Mouse (Mus musculus) hindbrain, embryonic 11.5 days (tissue): Measurements from ENCODE around the gene Trpm3. TPM values are rescaled to one million over a fixed set of nuclear protein-coding genes. Genes with fewer than 3 reads are reported as not detected.
A peak's percentile ranks its signal among the peaks of the same experiment; 100 is the strongest.

ENCODE experiments used
- ATAC-seq: fragments of 200-750 bp; cut with Nextera tagmentation; 2 replicates; pipeline ENCODE4 v1.8.0; 2017; ENCODE audit warnings: mild to moderate bottlenecking, moderate TSS enrichment, moderate library complexity; ENCODE audit not compliant: low FRiP score
- DNase-seq: peaks from one replicate; pipeline ENCODE4 v3.0.0-alpha.2; 2015; ENCODE audit warnings: low spot score
- H3K27ac ChIP-seq: fragments of 300-500 bp; sonication (generic); 2 replicates; pipeline ENCODE4 v1.5.1; 2014; ENCODE audit warnings: mild to moderate bottlenecking, low read depth, low read length
- H3K27me3 ChIP-seq: fragments of 300-500 bp; sonication (generic); 2 replicates; pipeline ENCODE4 v1.6.1; 2014; ENCODE audit warnings: mild to moderate bottlenecking, low read length, moderate library complexity, mixed read lengths; ENCODE audit not compliant: control insufficient read depth, insufficient read depth
- H3K36me3 ChIP-seq: fragments of 300-500 bp; sonication (generic); 2 replicates; pipeline ENCODE4 v1.6.1; 2014; ENCODE audit warnings: mild to moderate bottlenecking, low read length, moderate library complexity, mixed read lengths; ENCODE audit not compliant: control insufficient read depth, insufficient read depth
- H3K4me1 ChIP-seq: fragments of 300-500 bp; sonication (generic); replicated peaks from 2 replicates; pipeline ENCODE4 v1.6.1; 2014; ENCODE audit warnings: low read length, mixed read lengths; ENCODE audit not compliant: control insufficient read depth, insufficient read depth
- H3K4me2 ChIP-seq: fragments of 300-500 bp; sonication (generic); replicated peaks from 2 replicates; pipeline ENCODE4 v1.6.1; 2014; ENCODE audit warnings: mild to moderate bottlenecking, low read depth, low read length
- H3K4me3 ChIP-seq: fragments of 300-500 bp; sonication (generic); 2 replicates; pipeline ENCODE4 v1.5.1; 2014; ENCODE audit warnings: low read depth, low read length
- H3K9ac ChIP-seq: fragments of 300-500 bp; sonication (generic); 2 replicates; pipeline ENCODE4 v1.6.1; 2014; ENCODE audit warnings: low read depth, low read length
- H3K9me3 ChIP-seq: fragments of 300-500 bp; sonication (generic); 2 replicates; pipeline ENCODE4 v1.6.1; 2016; ENCODE audit warnings: low read length; ENCODE audit not compliant: control insufficient read depth
- WGBS: fragments of 180-500 bp; shearing (Covaris S2); extraction: QIAGEN DNeasy Blood & Tissue Kit; methylation state at CpG from one replicate; pipeline ENCODE4 v1.1.7; 2014; 5-methylcytosine and 5-hydroxymethylcytosine counted together
- polyA plus RNA-seq: library from polyadenylated mRNA; unstranded; fragments of >200 nt; fragmentation: Nextera tagmentation; extraction: Ambion mirVana; gene quantifications from 2 replicates; pipeline ENCODE4 v1.2.1, GENCODE M21; 2014

The Trpm3 gene
- polyA plus RNA-seq, 1 experiment from 2014 or later = 16.6 TPM

- H3K4me2 ChIP-seq = no peak overlapping the region
- no peak overlapping the region for H3K27ac ChIP-seq
- H3K4me1 ChIP-seq = no peaks in the 10 kb centered on the region
- whole genome bisulfite sequencing = 92% methylated on average over 6 of the region's 6 CpGs
- no peaks in the 10 kb centered on the region for H3K27me3 ChIP-seq
- H3K9me3 ChIP-seq = no peaks in the 10 kb centered on the region
- H3K4me3 ChIP-seq = no peak overlapping the region
- no peaks in the 10 kb centered on the region for H3K36me3 ChIP-seq
- ATAC-seq (no peak), DNase-seq (no peak)
- H3K9ac ChIP-seq = no peak overlapping the region
Observed at GRCm38 (mm10) chr19:22615367-22615766, 476.5 kb downstream of the Trpm3 start.

GRCm38 (mm10) chr19:22624801-22625513, 486.1 kb downstream of the Trpm3 start:
- Histone ChIP-seq H3K9ac (no peak overlapping the region), H3K27me3 (no peaks in the 10 kb centered on the region), H3K4me1 (no peaks in the 10 kb centered on the region), H3K36me3 (no peaks in the 10 kb centered on the region), H3K9me3 (no peaks in the 10 kb centered on the region), H3K27ac (no peak overlapping the region), H3K4me2 (no peak overlapping the region), H3K4me3 (no peak overlapping the region)
- DNase-seq = no peak
- no peak for ATAC-seq
- WGBS = 85% methylated on average over 3 of the region's 3 CpGs

- DNase-seq (no peak), ATAC-seq (no peak)
- H3K9me3 ChIP-seq = no peaks in the 10 kb centered on the region
- H3K4me3 ChIP-seq = no peak overlapping the region
- H3K27ac ChIP-seq = no peak overlapping the region
- no peak overlapping the region for H3K9ac ChIP-seq
- H3K27me3 ChIP-seq = no peaks in the 10 kb centered on the region
- no peak overlapping the region for H3K4me2 ChIP-seq
- no peaks in the 10 kb centered on the region for H3K4me1 ChIP-seq
- H3K36me3 ChIP-seq = no peaks in the 10 kb centered on the region
- 80% methylated on average over 3 of the region's 3 CpGs for WGBS
Observed at GRCm38 (mm10) chr19:22628878-22629277, 490.0 kb downstream of the Trpm3 start.

GRCm38 (mm10) chr19:22631316-22631715, 492.5 kb downstream of the Trpm3 start:
- Histone ChIP-seq H3K36me3 (no peaks in the 10 kb centered on the region), H3K4me2 (no peak overlapping the region), H3K4me3 (no peak overlapping the region), H3K27ac (no peak overlapping the region), H3K9me3 (no peaks in the 10 kb centered on the region), H3K9ac (no peak overlapping the region), H3K4me1 (no peaks in the 10 kb centered on the region), H3K27me3 (no peaks in the 10 kb centered on the region)
- WGBS = 82% methylated on average over 6 of the region's 6 CpGs
- ATAC-seq (no peak), DNase-seq (peak; percentile 26)

DNA sequence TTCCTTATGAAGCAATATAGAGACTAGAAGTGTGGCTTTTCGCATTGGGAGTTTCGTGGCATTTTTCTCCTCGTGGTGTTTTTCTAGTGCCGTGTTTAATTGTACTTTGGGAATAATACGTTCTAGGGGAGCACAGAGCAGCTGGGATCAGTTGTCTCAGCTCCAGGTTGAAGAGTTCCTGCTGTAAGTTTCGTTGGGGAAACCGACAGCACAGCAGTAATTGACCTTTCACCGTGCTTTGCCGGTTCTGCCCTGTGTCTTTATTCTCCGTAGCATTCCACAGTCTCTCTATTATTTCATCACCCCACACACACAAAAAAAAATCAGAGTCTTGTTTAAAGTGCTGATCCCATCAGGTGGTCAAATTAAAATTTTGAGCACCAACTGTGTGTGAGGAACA, 496.8 kb downstream of the Trpm3 start:
- Histone ChIP-seq H3K9me3 (no peaks in the 10 kb centered on the region), H3K9ac (no peak overlapping the region), H3K27me3 (no peaks in the 10 kb centered on the region), H3K36me3 (no peaks in the 10 kb centered on the region), H3K4me3 (no peak overlapping the region), H3K27ac (no peak overlapping the region), H3K4me1 (no peaks in the 10 kb centered on the region), H3K4me2 (no peak overlapping the region)
- 27% methylated on average over 10 of the region's 10 CpGs for WGBS
- DNase-seq (peak; percentile 11), ATAC-seq (no peak)

GRCm38 (mm10) chr19:22637786-22638185, 498.9 kb downstream of the Trpm3 start:
- no peak for ATAC-seq
- no peak overlapping the region for H3K4me3 ChIP-seq

DNA sequence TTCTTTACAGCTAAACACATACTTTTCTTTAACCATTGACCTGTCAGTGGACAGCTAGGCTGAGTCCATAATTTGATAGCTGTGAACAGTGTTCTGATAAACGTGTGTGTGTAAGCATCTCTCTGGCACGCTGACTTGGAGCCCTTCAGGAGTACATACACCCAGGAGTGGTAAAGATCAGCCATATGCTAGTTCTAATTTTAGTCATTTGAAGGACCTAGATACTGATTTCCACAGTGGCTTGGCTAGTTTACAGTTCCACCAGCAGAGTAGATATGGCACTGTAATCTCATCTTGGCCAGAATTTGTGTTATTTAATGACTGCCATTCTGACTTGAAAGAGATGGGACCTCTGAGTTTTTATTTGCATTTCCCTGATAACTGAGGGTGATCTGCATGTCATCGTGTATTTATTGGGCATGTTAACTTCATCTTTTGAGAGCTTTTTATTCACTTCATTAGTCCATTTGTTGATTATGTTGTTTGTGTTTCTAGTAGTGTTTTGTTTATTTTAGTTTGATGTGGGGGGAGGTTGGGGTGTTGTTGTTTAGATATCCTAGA, 499.6 kb downstream of the Trpm3 start:
- Histone ChIP-seq H3K36me3 (no peaks in the 10 kb centered on the region), H3K9me3 (no peaks in the 10 kb centered on the region), H3K27me3 (no peaks in the 10 kb centered on the region), H3K4me3 (no peak overlapping the region), H3K27ac (no peak overlapping the region), H3K4me1 (0 out of 2 replicates have a peak, but pooled peaks cover 2% of the 10 kb centered on the region), H3K4me2 (no peak overlapping the region), H3K9ac (no peak overlapping the region)
- 77% methylated on average over 3 of the region's 3 CpGs for WGBS
- DNase-seq (no peak), ATAC-seq (no peak)

More at GRCm38 (mm10) chr19:22637786-22638185, 498.9 kb downstream of the Trpm3 start:
- Histone ChIP-seq H3K27ac (no peak overlapping the region), H3K9me3 (no peaks in the 10 kb centered on the region), H3K9ac (no peak overlapping the region), H3K4me1 (0 out of 2 replicates have a peak, but pooled peaks cover 2% of the 10 kb centered on the region), H3K36me3 (no peaks in the 10 kb centered on the region), H3K4me2 (no peak overlapping the region), H3K27me3 (no peaks in the 10 kb centered on the region)
- no peak for DNase-seq
- 90% methylated on average over 2 of the region's 2 CpGs for WGBS

DNA sequence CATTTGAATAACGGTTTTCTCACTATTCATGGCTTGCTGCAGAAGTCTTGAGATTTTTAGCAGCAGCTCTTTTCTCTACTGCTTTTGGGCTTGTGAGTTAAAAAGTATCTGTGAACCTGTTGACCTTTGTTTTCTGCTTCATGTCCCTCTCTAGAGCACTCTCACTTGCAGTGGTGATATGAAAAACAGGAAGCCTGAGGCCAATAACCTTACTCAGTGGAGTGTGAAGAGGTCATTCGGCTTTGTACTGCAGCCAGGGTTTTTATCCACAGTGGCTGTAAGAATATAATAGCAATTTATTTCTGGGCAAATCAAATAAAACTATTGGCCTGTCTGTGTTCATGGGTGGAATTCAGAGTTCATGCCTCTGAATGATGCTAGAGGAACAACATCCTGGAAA, 503.3 kb downstream of the Trpm3 start:
- no peak overlapping the region for H3K9ac ChIP-seq
- ATAC-seq (no peak), DNase-seq (peak; percentile 16)
- H3K4me3 ChIP-seq = no peak overlapping the region
- H3K4me2 ChIP-seq = no peak overlapping the region
- H3K27ac ChIP-seq = no peak overlapping the region
- no peaks in the 10 kb centered on the region for H3K27me3 ChIP-seq
- H3K4me1 ChIP-seq = 0 out of 2 replicates have a peak, but pooled peaks cover 2% of the 10 kb centered on the region
- WGBS = 28% methylated on average over 2 of the region's 2 CpGs
- no peaks in the 10 kb centered on the region for H3K36me3 ChIP-seq
- no peaks in the 10 kb centered on the region for H3K9me3 ChIP-seq
